Mouse (Mus musculus) urinary bladder, postnatal 10 days (tissue): ENCODE results near the gene Lifr.

Experiments
- DNase-seq: peaks from one replicate; pipeline ENCODE4 v3.0.0; 2022; ENCODE audit warnings: low spot score

Gene Lifr

DNA sequence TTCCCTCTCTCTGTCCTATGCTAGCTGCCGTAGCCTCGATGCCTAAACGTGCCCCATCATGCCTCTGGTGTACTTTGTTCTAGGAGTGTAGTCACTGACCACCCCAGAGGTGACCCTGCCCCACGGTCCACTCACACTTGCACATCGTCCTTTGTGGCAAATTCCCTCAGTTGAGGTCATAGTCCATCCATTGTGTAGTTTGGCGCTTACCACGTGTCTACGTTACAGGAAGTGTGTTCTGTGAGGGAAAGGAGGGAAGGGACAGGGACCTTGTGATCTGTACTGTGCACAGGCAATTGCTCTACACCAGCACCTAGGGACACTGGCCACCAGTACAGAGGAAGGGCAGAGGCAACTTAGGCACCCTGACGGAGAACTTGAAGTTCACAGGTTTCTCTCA lies 69.5 kb downstream of the Lifr start:
- no peak for DNase-seq

DNA sequence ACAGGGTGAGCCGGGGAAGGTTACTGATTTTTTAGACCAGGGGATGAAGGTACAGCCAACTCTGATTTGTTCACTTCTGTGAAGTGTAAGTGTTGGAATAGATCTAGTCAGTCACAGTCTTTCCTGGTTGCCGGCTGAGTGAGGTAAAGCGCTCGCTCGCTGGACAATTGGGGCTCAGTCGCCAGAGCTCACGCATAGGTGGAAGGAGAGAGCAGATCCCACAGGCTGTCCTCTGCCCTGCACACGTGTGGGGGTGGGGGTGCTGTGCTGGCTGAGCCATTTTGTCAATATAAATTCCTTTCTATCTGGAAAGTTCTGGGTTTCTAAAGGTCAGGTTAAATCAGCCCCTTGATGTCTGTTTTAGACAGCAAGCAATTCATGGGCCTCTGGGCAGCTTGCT lies 69.9 kb downstream of the Lifr start:
- no peak for DNase-seq

DNA sequence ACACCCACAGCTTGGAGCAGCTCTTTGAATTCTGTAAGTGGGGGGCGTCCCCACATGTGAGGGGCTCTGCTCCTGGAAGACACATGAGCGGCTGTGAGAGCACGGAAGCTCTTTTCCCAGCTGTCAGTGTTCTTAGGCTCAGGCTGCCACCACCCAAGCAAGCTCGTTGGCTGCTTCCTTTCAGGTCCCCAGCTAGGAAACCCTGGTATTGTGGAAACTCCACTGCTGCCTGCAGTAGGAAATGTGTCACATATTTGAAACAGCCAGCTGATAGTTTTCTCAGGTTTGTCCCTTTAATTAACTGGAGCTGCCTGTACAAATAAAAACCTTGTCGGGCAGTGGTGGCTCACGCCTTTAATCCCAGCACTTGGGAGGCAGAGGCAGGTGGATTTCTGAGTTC lies 73.4 kb downstream of the Lifr start:
- DNase-seq: no peak

DNA sequence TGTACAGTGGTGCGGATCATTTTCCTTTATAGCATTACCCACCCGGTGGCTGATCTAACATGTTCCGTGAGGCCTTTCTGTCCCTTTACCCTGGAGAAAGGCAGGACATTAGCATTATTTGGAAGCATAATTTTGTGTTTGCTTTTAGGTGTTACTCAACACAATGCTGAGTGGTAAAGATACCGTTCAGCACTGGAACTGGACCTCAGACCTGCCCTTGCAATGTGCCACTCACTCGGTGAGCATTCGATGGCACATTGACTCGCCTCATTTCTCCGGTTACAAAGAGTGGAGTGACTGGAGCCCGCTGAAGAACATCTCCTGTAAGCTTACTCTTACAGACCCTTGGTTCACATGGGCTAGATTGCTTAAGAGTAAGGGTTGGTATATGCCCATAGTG lies 76.3 kb downstream of the Lifr start:
- no peak for DNase-seq

DNA sequence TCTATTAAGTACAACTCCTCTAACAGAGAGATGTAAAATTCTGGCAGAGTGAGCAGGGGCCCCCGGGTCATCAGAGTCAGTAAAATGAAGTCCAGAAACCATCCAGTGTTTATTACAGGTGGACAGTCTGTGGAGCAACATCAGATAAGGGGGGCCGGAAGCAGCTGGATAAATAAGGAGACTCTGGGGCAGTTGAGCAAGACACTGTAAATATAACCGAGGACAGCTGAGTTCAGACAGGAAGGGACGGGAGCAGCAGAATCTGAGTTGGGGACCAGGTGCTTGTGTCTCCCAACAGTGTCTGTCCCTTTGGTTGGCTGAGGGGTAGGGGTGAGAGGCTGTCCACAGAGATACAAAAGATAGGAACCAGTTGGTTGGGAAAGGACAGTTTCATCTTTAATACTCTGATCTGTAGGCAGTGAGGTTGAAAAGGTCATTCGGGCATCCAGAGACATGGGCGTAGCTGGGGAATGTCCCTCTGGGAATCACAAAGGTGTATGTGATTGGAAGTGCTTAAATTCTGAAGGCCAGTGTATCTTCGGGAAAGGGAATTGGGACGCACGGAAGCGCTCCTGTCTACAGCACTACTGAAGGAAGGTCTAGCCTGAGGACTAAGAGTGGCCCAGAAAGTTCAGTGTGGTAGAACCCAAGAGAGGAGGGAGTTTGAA lies 77.0 kb downstream of the Lifr start:
- DNase-seq: no peak

DNA sequence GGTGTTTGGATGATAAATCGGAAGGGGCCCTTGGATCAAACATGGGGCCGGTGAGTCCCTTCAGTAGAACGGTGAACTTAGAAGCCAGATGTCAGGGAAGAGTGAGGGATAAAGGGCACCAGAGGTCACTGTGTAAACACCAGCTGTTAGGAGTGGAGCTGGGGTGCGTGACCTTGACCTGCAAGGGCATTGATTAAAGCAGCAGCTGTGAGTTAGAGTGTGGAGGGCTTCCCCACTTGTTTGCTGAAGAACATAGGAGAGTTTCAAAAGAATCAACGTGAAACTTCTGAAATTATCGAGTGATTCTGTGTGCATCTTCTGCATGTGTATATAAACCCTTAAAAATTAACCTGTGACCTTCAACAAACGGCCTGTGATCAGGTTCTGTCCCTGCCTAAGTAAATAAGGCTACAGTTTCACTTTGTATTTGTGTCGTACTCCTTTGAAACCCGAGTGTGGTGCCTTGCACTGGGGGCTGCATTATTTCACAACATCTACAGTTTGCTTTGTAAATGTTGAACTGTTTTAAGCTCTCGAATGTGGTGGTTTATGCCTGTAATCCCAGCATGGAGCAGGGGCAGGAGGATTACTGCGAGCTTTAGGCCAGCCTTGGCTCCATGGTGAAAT lies 77.6 kb downstream of the Lifr start:
- DNase-seq: no peak

DNA sequence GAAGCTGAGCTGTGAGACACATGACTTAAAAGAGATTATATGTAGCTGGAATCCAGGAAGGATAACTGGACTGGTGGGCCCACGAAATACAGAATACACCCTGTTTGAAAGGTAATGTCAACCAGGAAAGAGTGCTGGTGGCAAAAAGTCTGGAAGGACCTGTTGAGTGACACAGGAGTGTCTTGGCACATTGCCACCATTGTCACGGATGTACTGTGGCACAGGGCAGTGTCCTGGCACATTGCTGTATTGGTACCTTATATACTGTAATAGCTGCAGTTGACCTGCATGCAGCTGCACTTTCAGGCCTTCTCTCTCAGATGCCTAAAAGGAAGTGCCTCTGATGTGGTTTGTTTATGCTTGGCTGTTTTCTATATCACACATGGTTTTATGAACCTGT lies 82.5 kb downstream of the Lifr start:
- DNase-seq: no peak

DNA sequence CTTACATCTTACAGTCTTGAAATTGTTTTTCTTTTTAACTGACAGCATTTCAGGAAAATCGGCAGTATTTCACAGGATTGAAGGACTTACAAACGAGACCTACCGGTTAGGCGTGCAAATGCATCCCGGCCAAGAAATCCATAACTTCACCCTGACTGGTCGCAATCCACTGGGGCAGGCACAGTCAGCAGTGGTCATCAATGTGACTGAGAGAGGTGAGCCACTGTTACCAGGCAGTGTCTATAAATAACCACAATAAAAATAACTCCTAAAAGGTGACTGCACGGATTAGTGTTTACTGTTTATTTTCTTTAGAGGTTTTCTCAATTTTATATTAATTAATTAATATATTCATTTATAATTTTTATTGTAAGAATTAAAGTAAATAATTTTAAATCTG lies 82.9 kb downstream of the Lifr start:
- DNase-seq: no peak

DNA sequence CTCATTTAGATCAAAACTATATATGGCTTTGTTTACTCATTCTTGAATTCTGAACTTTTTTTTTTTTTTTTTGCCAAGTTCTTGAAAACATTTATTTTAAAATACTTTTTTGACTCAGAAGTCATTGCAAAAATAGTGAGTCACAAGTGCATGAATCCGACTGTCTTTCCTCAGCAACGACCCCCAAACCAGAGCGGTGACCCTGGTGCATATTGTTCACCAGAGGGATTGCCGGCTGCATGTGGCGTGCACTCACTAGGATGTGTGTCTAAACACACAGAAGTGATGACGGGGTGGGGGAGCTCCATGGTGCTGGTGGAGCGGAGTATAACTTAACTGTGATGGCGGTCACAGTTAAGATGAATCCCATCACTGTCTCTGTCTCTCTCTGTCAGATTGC lies 83.4 kb downstream of the Lifr start:
- DNase-seq: no peak

DNA sequence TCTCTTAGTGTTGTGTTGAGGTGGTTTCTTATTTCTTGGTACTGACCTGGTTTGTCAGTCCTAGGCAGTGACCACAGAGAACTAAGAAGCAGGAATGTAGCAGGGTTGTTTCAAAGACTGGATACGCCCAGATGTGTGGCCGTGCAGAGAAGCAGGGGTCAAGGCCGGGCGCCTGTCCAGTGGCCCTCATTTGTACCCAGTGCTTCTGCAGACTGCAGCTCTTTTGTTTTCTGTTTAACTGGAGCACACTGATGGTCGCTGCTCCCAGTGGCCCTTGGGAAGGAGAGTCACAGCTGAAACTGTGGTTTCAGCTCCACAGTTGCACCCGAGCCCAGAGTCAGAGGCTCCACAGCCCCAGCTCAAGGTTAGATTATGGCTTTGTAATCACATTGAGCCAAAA lies 90.2 kb downstream of the Lifr start:
- DNase-seq: no peak

DNA sequence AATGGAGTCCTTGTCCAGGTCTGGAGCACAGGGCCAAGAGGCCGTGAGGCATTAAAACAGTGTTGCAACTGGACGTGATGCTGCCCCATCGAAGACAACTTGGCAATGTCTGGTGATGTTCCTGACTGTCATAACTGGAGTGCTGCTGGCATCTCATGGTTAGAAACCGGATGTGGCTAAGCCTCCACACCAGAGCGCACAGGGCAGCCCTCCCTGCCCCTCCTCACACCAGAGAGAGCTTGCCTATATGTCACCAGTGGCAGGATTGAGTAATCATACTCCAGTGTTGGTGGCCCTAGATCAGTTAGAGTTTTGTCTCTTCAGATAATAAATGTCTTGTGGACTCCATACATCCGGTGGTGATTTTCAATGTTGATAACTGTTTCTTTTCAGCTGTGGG lies 97.3 kb downstream of the Lifr start:
- no peak for DNase-seq

DNA sequence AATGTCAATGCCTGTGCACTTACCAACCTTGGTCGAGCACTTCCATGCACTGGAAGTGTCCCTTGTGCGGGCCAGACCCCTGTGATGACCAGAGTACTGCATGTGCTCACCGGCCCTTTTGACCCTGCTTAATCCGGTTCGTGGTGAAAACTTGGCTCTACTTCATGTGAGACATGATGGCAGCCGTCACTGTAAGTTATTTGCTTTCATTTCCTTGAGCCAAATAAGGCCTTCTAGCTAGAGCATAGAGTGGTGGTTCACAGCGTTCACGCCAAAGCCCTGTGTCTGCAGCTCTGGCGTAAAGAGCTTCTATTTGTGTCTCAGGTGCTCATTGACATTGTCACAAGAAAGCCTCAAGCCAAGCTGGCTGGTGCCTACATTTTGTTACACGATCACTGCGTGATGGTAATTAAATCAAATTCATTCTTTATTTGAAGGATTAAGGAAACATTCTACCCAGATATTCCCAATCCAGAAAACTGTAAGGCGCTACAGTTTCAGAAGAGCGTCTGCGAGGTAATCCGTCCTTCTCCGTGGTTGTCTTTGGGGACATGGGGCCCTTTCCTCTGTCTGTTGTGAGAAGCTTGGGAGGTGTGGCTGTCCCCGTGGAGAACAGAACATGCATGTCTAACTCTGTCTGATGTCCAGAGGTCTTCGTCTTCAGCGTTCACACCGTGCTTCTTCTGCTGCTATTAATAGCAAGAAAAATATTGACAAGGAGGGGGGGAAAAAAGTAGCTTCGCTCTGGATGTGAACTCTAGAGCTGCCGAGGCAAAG lies 99.5 kb downstream of the Lifr start:
- no peak for DNase-seq

DNA sequence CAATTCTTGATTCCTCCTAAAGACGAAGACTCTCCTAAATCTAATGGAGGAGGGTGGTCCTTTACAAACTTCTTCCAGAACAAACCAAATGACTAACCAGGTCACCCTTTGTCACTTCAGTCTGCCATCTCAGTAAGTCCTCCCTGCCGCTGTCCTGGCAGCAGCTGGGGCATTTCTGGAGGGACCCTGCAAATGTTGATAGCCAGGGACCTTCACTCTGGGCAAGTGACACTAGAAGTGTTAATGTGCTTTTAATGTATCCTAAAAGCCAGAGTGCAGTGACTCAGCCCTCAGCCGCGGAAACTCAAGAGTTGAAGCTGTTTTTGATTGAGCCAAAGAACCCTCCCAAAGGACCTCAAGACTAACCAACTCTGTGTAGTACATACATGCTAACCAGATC lies 100.7 kb downstream of the Lifr start:
- DNase-seq: no peak

DNA sequence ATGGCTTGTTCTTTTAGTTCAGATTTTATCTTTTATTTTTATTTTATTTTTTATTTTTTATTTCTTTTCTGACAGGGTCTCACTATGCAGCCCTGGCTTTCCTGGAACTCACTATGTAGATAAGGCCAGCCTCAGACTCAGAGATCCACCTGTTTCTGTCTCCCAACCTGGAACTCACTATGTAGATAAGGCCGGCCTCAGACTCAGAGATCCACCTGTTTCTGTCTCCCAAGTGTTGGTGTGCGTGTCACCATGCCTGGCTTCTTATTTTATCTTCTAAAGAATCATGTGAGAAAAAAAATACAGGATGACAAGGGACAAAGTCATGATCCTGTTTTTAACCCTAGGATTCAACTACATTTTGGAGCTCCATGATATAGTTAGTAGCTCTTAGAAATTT lies 102.2 kb downstream of the Lifr start:
- DNase-seq: no peak

DNA sequence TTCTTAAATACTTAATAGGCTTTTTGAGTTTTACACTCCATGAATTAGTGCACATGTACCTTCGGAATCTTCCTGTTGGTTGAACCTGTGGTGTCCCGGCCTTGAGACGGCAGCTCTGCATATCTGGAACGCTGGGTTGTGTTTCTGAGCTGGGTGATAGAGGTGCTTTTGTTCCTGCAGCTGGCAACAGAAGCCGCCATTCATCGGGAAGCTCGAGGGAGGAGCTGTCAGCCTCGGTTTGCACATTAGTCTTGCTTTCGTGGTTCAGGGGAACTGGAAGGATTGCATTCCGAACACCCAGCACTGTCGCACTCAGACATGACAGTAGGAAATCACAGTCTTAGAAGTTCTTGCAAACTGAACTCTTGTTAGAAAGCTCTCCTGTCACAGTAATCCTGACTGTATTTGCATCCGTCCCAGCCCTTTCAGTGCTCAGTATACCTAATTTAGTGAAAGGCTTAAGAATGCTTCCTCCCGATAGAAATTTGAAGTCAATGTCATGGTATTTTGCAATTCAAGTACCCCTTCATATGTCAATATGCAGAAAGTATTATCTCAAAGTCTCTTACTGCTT lies 103.8 kb downstream of the Lifr start:
- no peak for DNase-seq

DNA sequence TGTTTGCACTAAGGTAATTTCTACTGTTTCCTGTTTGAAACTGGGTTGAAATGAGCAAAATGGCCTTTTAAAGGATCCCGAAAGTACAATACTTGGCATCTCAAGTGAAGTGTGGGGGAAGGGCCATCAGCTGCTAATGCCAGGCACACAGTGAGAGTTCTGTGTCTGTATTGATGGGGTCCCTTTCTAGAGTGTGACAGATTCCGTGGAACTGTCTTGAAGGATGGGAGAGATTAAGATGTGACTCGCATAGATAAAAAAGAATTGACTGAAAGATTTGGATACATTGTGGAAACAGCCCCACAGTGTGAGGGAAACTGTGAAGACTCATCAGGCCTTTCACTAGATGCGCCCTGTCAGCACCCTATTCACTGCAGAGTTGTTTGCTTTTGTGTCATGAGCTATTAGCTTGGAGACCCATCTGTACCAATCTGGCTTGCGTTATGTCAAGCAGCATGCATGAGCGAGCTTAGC lies 104.4 kb downstream of the Lifr start:
- DNase-seq: no peak

DNA sequence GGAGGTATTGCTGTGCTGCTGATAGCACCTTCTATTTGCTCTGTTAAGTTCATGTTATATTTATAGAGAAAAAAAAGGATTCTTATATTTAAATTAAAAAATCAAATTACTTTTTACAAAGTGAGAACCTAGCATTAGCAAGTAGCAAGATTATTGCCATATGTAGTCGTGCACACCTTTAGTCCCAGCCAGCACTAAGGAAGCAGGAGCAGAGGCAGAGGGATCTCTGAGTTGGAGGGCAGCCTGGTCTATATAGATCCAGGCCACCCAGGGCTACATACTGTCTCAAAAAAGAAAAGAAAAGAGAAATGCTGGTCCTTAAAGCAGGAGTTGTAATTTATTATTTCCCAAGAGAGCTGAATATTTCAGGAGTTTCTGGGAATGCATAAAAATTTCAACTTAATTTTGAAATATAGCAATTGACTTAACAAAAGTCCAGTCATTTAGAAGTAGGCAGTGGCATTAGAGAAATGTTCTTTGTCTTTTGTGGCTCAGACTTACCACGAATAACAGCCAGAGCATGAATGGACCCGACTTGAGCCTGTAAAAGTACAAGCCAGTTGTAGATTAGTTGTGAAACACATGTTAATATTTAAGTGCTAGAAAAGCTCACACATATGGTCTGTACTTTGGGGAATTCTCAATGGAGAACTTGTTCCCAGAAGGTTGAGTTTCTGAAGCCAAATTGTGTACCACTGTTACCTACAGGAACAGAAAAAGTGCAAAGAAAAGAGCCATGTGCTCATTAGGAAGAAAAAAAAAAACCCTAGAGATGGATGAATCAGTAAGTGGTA lies 107.4 kb downstream of the Lifr start:
- DNase-seq: no peak

DNA sequence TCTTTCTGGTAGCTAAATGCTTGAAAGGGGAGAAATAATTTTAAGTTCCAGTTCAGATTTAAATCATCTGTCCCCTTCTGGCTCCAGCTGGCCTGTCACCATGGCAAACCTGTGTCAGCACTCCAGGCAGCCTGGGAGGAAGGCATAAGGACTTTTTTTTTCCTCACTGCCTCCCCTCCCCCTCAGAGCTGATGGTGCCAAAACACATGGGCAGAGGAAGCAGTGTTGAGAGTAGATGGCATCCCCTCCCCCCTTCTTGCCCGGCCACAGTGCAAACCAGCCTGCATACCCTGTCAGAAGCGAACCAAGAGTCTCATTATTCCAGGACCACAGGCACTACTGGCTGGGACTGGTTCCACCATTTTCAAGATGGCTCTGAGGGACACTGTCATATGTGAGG lies 108.4 kb downstream of the Lifr start:
- no peak for DNase-seq

DNA sequence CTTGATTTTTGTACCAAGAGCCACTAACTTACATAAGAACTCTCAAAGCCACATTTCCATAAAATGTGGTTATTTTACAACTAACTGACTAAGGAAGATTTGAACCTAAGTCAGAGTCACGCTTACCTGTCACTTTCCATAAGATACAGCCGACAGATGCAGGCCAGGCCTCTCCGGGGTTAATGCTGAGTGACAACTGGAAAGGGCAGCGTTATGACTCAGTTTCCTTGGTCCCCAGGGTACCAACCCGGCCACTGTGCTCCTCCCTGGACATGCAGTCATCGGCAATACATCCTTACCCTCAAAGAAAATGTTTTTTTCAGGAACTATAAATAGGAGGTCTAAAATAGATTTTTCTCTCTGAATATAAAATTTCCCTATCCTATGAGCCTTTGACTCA lies 109.9 kb downstream of the Lifr start:
- no peak for DNase-seq

DNA sequence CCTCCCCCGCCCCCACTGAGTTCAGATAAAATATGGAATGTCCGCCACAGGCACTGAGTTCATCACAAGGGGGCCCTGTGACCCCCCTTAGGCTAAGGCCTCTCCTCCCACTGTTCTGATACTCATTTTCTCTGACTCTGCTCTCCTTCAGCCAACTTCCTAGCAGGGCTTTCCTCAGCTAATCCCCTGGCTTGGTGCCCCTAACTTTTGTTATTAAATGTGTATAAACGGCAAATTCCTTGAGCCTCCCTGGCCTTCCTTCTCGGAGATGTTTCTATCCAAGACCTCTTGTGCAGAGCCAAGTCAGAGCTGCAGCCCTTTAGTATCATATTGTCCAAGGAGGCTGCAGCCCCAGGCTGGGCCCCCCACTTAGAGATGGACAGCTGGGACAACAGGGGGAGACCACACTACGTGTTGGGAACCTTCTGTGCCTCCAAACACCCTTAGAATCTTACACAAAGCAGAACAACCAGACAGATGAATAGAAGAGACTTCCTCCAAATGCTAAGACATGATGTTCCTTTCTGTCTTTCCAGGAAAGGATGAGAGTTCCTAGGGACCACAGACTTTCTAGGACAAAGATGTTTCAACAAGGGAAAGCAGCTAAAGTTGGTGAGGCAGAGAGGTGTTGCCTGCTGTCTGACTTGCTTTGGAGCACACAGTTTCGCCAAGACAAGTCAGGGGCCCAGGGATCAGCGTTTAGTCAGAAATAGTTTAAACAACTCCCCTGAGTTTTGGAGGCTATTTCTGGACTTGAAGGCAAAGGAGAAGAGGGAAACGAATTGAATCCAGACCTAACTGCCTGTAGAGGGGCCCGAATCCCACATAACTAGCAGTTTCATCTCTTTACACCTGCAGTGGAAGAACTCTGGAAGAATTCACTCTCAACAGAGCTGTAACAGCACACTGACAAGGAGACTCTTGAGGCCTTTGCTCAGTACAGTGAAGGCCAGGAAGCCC lies 111.3 kb downstream of the Lifr start:
- DNase-seq: no peak

DNA sequence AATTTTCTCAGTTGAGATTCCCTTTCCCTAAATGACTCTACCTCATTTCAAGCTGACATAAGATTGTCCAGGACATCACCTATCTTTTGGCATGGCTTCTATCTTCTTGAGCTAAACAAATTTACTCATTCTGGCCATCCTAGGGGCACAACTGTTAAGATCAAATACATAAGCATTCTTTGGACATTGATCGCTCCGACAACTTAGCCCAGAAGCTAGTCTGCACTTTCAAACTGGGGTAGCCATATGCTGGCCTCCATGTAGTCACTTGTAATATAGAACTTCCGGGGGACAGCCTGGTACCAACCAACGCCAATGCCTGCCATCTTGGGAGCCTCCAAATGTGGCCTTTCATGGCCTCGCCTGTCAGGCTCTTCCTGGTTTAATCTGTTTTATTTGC lies 112.6 kb downstream of the Lifr start:
- DNase-seq: no peak
